Mouse (Mus musculus) urinary bladder, adult 2 months (tissue): ENCODE measurements around the gene Tmprss9. TPM values are rescaled to one million over a fixed set of nuclear protein-coding genes. Genes with fewer than 3 reads are reported as not detected.
A peak's percentile ranks its signal among the peaks of the same experiment; 100 is the strongest.
"Not testable (repeated sequence)": the region's sequence is repeated elsewhere in the genome, so short reads cannot be mapped to it uniquely, and the experiment has no call there.

Source experiments
- DNase-seq: peaks from one replicate; pipeline ENCODE4 v3.0.0; 2022; ENCODE audit warnings: low spot score
- polyA plus RNA-seq: library from polyadenylated mRNA; depleted of rRNA; stranded (reverse); fragments of >200 nt; gene quantifications from 2 replicates; pipeline ENCODE4 v1.2.3, GENCODE M21; 2012; rRNA removed

The Tmprss9 gene
- polyA plus RNA-seq = 0.44 and 0.49 TPM in 2 replicates

- DNase-seq = no peak
Observed at GRCm38 (mm10) chr10:80871581-80871980, at the start of gene Tmprss9. Gene Tmprss9, plus strand, starts transcription at chr10:80871848.

DNA sequence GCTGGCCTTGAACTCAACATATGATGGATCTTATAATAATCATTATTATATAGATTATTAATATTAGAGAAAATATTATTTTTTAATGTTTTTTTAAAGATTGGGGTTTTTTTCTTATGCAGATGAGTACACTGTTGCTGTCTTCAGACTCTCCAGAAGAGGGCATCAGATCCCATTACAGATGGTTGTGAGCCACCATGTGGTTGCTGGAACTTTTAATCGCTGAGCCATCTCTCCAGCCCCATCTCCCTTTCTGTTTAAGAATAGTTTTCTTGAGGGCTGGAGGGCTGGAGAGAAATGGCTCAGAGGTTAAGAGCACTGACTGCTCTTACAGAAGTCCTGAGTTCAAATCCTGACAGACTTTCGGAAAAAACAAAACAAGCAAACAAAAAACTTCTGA is 49.7 kb upstream of the Tmprss9 start:
- DNase-seq = no peak

GRCm38 (mm10) chr10:80822528-80822927 is 49.1 kb upstream of the Tmprss9 start:
- no peak for DNase-seq

- DNase-seq = no peak
Observed at GRCm38 (mm10) chr10:80823316-80823715, 48.3 kb upstream of the Tmprss9 start.

DNA sequence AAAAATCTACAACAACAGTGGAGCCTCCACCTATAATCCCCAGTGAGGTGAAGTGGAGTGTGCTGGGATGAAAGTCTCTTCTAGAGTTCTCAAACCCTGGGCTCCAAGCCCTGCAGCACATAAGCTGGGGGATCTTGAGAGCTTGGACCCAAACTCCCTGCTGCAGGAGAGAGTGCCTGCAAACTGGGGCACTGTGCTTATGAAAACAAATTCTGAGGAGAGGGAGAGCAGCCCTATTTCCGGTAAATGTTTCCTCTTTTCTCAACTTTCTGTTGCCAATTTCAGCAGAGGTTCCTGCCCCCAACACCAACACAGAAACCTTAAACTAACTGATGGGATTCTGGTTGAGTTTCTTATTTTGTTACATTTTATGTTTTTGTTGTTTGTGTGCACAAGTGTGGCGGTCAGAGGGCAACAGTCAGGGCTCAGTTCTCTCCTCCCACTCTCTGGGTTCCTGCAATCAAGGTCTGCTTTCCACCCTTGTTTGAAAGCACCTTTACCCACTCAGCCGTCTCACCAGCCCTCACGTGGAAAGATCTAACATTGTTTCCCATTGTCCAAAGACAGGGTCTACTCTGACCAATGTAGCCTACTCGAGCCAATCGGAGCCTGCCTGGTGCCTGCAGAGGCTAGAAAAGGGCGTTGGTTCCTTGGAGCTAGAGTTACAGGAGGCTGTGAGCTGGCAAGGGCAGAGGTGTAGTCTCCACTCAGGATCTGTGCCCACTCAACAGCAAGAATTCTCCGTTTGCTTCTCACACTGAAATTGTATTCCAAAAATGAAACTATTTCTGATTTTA is 47.6 kb upstream of the Tmprss9 start:
- no peak for DNase-seq

GRCm38 (mm10) chr10:80824827-80825226 is 46.8 kb upstream of the Tmprss9 start:
- no peak for DNase-seq

- DNase-seq = peak; percentile 91
Observed at GRCm38 (mm10) chr10:80826151-80827062, 45.2 kb upstream of the Tmprss9 start, which contains the start of gene Oaz1. Gene Oaz1, plus strand, starts transcription at chr10:80826656.

DNA sequence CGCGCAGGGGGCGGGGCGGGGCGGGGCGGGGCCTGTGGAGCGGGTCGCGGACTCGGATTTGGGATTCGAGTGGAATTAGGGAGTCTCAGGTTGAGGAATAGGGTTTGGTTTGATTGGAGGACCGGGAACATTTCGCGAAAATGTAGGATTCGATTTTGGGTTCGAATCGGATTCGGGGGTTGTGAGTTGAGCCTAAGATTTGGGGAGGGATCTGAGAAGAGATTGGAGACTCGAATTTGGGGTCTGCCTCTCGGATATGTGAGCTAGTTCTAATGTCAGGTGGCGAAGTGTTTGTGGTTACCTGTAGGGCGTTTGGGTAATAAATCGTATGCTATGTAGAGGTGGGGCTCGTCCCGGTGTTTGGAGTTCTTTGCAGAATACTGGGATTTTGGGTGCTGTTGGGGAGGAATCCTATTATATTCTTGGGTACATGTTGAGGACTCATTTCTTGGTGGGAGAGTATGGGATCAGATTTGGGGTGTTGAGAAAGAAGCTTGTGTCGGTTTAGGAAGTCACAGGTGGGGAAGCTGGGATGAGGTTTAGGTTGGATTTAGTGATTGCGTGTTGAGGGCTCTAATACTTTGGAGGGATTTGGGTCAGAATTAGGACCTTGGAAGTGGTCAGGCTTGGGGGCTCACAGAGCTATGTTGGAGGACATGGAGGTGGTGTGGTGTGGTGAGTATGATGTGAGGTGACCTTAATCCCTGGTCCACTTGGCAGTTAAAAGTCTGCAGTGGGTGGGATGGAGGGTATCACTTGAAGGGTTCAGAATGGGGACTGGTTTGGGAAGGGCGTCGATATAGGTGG is 44.4 kb upstream of the Tmprss9 start:
- no peak for DNase-seq

- no peak for DNase-seq
Observed at GRCm38 (mm10) chr10:80827870-80828420, 43.7 kb upstream of the Tmprss9 start.

- DNase-seq = not testable (repeated sequence)
Observed at GRCm38 (mm10) chr10:80828587-80828986, 43.1 kb upstream of the Tmprss9 start.

GRCm38 (mm10) chr10:80829359-80830278 is 42.0 kb upstream of the Tmprss9 start:
- no peak for DNase-seq

GRCm38 (mm10) chr10:80831136-80831535 is 40.5 kb upstream of the Tmprss9 start:
- no peak for DNase-seq

- DNase-seq = no peak
Observed at GRCm38 (mm10) chr10:80832818-80833217, 38.8 kb upstream of the Tmprss9 start.

- DNase-seq = no peak
Observed at GRCm38 (mm10) chr10:80835617-80836016, 36.0 kb upstream of the Tmprss9 start.

DNA sequence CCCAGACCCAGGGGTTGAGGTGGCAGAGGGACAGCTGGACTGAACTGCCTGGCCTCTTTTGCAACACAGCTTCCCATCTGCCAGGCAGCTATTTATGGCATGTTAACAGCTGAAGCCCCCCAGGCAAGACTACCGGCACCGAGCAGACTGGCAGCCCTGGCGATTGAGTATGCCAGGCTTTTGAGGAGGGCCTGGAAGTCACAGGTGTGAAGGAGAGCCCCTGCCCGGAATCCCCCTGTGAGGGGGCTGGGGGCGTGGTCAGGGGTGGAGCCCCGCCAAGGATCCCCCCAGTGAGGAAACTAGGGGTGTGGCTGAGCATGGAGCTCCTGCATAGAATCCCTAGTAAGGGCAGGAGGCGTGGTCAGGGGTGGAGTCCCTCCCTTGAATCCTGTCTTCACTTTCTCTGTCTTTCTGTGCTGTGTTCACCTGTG is 34.7 kb upstream of the Tmprss9 start:
- DNase-seq = no peak

- no peak for DNase-seq
Observed at GRCm38 (mm10) chr10:80837827-80838226, 33.8 kb upstream of the Tmprss9 start.

GRCm38 (mm10) chr10:80838346-80838912 is 33.2 kb upstream of the Tmprss9 start:
- DNase-seq = no peak

GRCm38 (mm10) chr10:80839848-80840247 is 31.8 kb upstream of the Tmprss9 start:
- DNase-seq = no peak

DNA sequence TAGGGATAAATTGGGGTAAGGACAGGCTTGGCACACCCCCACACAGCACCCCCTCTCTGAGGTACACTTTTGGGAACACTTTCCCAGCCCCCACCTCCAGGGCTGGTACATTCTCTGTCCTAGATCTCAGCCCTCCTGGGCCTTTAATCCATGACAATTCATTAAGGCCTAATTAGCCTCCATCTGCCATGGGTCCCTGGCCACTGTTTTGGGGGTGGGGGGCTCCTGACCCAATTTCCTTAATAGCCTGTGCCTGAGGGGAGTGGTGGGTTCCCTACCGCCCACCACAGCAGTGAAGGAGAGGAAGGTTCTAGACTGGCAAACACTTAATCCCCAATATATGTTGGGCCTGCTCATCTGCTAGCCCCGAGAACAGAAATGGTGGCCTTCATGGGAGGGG is 30.0 kb upstream of the Tmprss9 start:
- DNase-seq = no peak

GRCm38 (mm10) chr10:80842334-80842733 is 29.3 kb upstream of the Tmprss9 start:
- DNase-seq = no peak
